In genomic region chr11:84871046-84871445, GRCm38 (mm10) we compare ENCODE assay signal across 8 mouse cellular contexts. TPM values are rescaled to one million over a fixed set of nuclear protein-coding genes. Genes with fewer than 3 reads are reported as not detected.
DNase-seq lines count a peak whose midpoint lies in the region; ATAC-seq and TF ChIP-seq lines count a peak whose summit lies in the region.

No protein-coding gene starts in this region.

- peak overlapping the region; percentile 99 for H3K27ac ChIP-seq in lung, embryonic 15.5 days
- peak overlapping the region; percentile 99 for H3K27ac ChIP-seq in forebrain, postnatal 0 days (ENCODE audit: low read depth, low read length)
- H3K27ac ChIP-seq in liver, postnatal 0 days (ENCODE audit: low read depth), result peak overlapping the region; percentile 100

- no peak for DNase-seq in lung, postnatal 36 days
- peak; percentile 64 for DNase-seq in brain, adult 2 months (ENCODE audit: low read depth, low spot score)
- DNase-seq in forebrain, postnatal 0 days, result no peak
- no peak for DNase-seq in liver, postnatal 0 days
- DNase-seq in adrenal gland, adult (ENCODE audit: inconsistent age in 2 of 2, low spot score in 1 of 2), result no peak
- no peak for DNase-seq in adrenal gland, postnatal 4 days (ENCODE audit: low spot score in 2 of 2)

- peak; percentile 27 for ATAC-seq in lung, embryonic 15.5 days (ENCODE audit: borderline replicate concordance, extremely low read depth, low FRiP score, low TSS enrichment)
- ATAC-seq in forebrain, postnatal 0 days, result peak; percentile 10
- peak; percentile 64 for ATAC-seq in liver, postnatal 0 days
- no peak for ATAC-seq in cerebellum, adult (ENCODE audit: insufficient number of reproducible peaks, low FRiP score, low TSS enrichment)

- no peak for TF ChIP-seq EP300 in liver, postnatal 0 days (IDR thresholded peaks at IDR 0.05; ENCODE audit: low read depth)

- no peaks in the 10 kb centered on the region for H3K9me3 ChIP-seq in lung, embryonic 15.5 days
- H3K9me3 ChIP-seq in forebrain, postnatal 0 days (ENCODE audit: low read length), result no peaks in the 10 kb centered on the region
- no peaks in the 10 kb centered on the region for H3K9me3 ChIP-seq in liver, postnatal 0 days (ENCODE audit: low read length)

- WGBS in lung, embryonic 15.5 days, result 1% methylated on average over 10 of the region's 10 CpGs
- WGBS in forebrain, postnatal 0 days, result under 1% methylated on average over 10 of the region's 10 CpGs
- WGBS in liver, postnatal 0 days (ENCODE audit: insufficient replicate concordance), result 0% methylated on average over 10 of the region's 10 CpGs

- H3K9ac ChIP-seq in lung, embryonic 15.5 days, result peak overlapping the region; percentile 89
- peak overlapping the region; percentile 98 for H3K9ac ChIP-seq in forebrain, postnatal 0 days
- H3K9ac ChIP-seq in liver, postnatal 0 days (replicated peaks), result peak overlapping the region; percentile 99

- H3K27me3 ChIP-seq in lung, embryonic 15.5 days, result no peaks in the 10 kb centered on the region
- H3K27me3 ChIP-seq in forebrain, postnatal 0 days (ENCODE audit: insufficient read depth, low read length), result no peaks in the 10 kb centered on the region
- no peaks in the 10 kb centered on the region for H3K27me3 ChIP-seq in liver, postnatal 0 days (ENCODE audit: insufficient read depth, low read length)

- TF ChIP-seq CTCF in forebrain, postnatal 0 days (IDR thresholded peaks at IDR 0.05; ENCODE audit: low read depth), result no peak
- TF ChIP-seq CTCF in liver, postnatal 0 days (IDR thresholded peaks at IDR 0.05; ENCODE audit: low read depth), result no peak

- peak overlapping the region; percentile 78 for H3K4me3 ChIP-seq in lung, embryonic 15.5 days
- H3K4me3 ChIP-seq in forebrain, postnatal 0 days (ENCODE audit: low read depth, low read length), result peak overlapping the region; percentile 90
- H3K4me3 ChIP-seq in liver, postnatal 0 days (ENCODE audit: low read depth, low read length), result peak overlapping the region; percentile 100

- peak overlapping the region; percentile 62 for H3K4me2 ChIP-seq in lung, embryonic 15.5 days
- peak overlapping the region; percentile 72 for H3K4me2 ChIP-seq in forebrain, postnatal 0 days (ENCODE audit: low read depth)
- peak overlapping the region; percentile 80 for H3K4me2 ChIP-seq in liver, postnatal 0 days (ENCODE audit: low read depth, low read length)

- H3K36me3 ChIP-seq in lung, embryonic 15.5 days, result 0 out of 2 replicates have a peak, but pooled peaks cover 2% of the 10 kb centered on the region
- no peaks in the 10 kb centered on the region for H3K36me3 ChIP-seq in forebrain, postnatal 0 days (ENCODE audit: insufficient read depth)
- H3K36me3 ChIP-seq in liver, postnatal 0 days (replicated peaks; ENCODE audit: insufficient read depth, low read length), result peaks cover 13% of the 10 kb centered on the region

- peaks cover 16% of the 10 kb centered on the region for H3K4me1 ChIP-seq in lung, embryonic 15.5 days
- peaks cover 6% of the 10 kb centered on the region for H3K4me1 ChIP-seq in forebrain, postnatal 0 days (ENCODE audit: insufficient read depth)
- H3K4me1 ChIP-seq in liver, postnatal 0 days (ENCODE audit: insufficient read depth), result peaks cover 16% of the 10 kb centered on the region

RNA-seq across cellular contexts. Expression of gene Ggnbp2, which starts 0.4 kb away (rescaled TPM):
- 61.2 and 65.4 TPM in 2 replicates for polyA plus RNA-seq in lung, embryonic 15.5 days (2015; fragmentation: Nextera tagmentation; extraction: Ambion mirVana)
- total RNA-seq in forebrain, postnatal 0 days (2014; rRNA removed), result 58.4 and 70.8 TPM in 2 replicates
- polyA plus RNA-seq in forebrain, postnatal 0 days (2015; fragmentation: Nextera tagmentation; extraction: Ambion mirVana), result 47.6 and 68.2 TPM in 2 replicates
- polyA plus RNA-seq in liver, postnatal 0 days (2015; fragmentation: Nextera tagmentation; extraction: Ambion mirVana), result 44.7 and 56.3 TPM in 2 replicates
- 100 to 1,000 TPM in 1 of 2 experiments, 10 to 100 TPM in 1; 99.1 to 100 TPM for total RNA-seq in adrenal gland, postnatal 4 days (2021)

RNA-seq across cellular contexts. Expression of gene Myo19, which starts 8.9 kb away (rescaled TPM):
- 8.7 and 9.0 TPM in 2 replicates for polyA plus RNA-seq in lung, embryonic 15.5 days (2015; fragmentation: Nextera tagmentation; extraction: Ambion mirVana)
- total RNA-seq in forebrain, postnatal 0 days (2014; rRNA removed), result 7.5 TPM in 2 replicates
- 3.0 and 3.6 TPM in 2 replicates for polyA plus RNA-seq in forebrain, postnatal 0 days (2015; fragmentation: Nextera tagmentation; extraction: Ambion mirVana)
- 1.7 and 1.8 TPM in 2 replicates for polyA plus RNA-seq in liver, postnatal 0 days (2015; fragmentation: Nextera tagmentation; extraction: Ambion mirVana)
- 10 to 100 TPM; 18.1 to 20.2 TPM for total RNA-seq in adrenal gland, postnatal 4 days (2021)

RNA-seq across cellular contexts. Expression of gene Pigw, which starts 9.0 kb away (rescaled TPM):
- 2.8 and 3.6 TPM in 2 replicates for polyA plus RNA-seq in lung, embryonic 15.5 days (2015; fragmentation: Nextera tagmentation; extraction: Ambion mirVana)
- 2.8 and 3.3 TPM in 2 replicates for total RNA-seq in forebrain, postnatal 0 days (2014; rRNA removed)
- polyA plus RNA-seq in forebrain, postnatal 0 days (2015; fragmentation: Nextera tagmentation; extraction: Ambion mirVana), result 1.3 and 2.3 TPM in 2 replicates
- polyA plus RNA-seq in liver, postnatal 0 days (2015; fragmentation: Nextera tagmentation; extraction: Ambion mirVana), result 1.3 and 1.4 TPM in 2 replicates
- 1 to 10 TPM; 7.5 to 7.6 TPM for total RNA-seq in adrenal gland, postnatal 4 days (2021)

RNA-seq across cellular contexts. Expression of gene Dhrs11, which starts 42.3 kb away (rescaled TPM):
- polyA plus RNA-seq in lung, embryonic 15.5 days (2015; fragmentation: Nextera tagmentation; extraction: Ambion mirVana), result 14.2 and 14.7 TPM in 2 replicates
- 4.8 and 8.3 TPM in 2 replicates for total RNA-seq in forebrain, postnatal 0 days (2014; rRNA removed)
- polyA plus RNA-seq in forebrain, postnatal 0 days (2015; fragmentation: Nextera tagmentation; extraction: Ambion mirVana), result 7.8 TPM in 2 replicates
- 86.1 and 91.1 TPM in 2 replicates for polyA plus RNA-seq in liver, postnatal 0 days (2015; fragmentation: Nextera tagmentation; extraction: Ambion mirVana)
- 10 to 100 TPM; 35.4 to 39.2 TPM for total RNA-seq in adrenal gland, postnatal 4 days (2021)

RNA-seq across cellular contexts. Expression of gene Znhit3, which starts 45.1 kb away (rescaled TPM):
- 61.0 and 62.6 TPM in 2 replicates for polyA plus RNA-seq in lung, embryonic 15.5 days (2015; fragmentation: Nextera tagmentation; extraction: Ambion mirVana)
- total RNA-seq in forebrain, postnatal 0 days (2014; rRNA removed), result 40.0 and 50.7 TPM in 2 replicates
- polyA plus RNA-seq in forebrain, postnatal 0 days (2015; fragmentation: Nextera tagmentation; extraction: Ambion mirVana), result 83.9 and 96.1 TPM in 2 replicates
- polyA plus RNA-seq in liver, postnatal 0 days (2015; fragmentation: Nextera tagmentation; extraction: Ambion mirVana), result 20.1 and 21.8 TPM in 2 replicates
- total RNA-seq in adrenal gland, postnatal 4 days (2021), result 10 to 100 TPM; 14.4 to 20.4 TPM
